Mouse (Mus musculus): ENCODE data around the gene Npnt.

GRCm38 (mm10) chr3:132946086-132946485 lies 4.0 kb downstream of the Npnt start:
- TF ChIP-seq CTCF (IDR thresholded peaks at IDR 0.05; ENCODE audit: extremely low read depth, insufficient read depth, low read length): no peak
- TF ChIP-seq POLR2A (IDR thresholded peaks at IDR 0.05; ENCODE audit: extremely low read depth, insufficient read depth, low read length): no peak

Data from cortical plate, adult 2 months (tissue).